In the genomic region with DNA sequence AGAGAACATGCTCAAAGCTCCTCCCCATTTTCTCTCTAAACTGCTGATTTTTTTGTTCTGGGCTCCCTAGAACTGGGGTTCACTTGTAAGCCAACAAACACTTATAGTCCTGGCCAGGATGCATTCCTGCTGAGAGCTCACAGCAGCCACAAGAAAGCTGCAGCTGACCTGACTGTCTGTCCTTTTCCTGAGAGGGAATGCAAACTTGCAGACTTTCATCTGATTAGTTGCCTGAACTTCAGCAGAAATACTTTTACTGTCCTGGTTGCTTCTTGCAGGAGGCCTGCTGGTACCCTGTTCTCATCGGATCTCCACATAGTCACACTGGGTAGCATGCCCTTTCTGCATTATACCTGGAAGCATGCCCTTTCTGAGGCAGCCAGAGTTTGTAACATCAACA, we compare ENCODE assay signal across 10 mouse cellular contexts.
DNase-seq lines count a peak whose midpoint lies in the region; ATAC-seq and TF ChIP-seq lines count a peak whose summit lies in the region.
"Had no signal": no experiment of that assay in that cellular context is flagged by ENCODE, and none has a peak within 500 bp of the region (broad histone marks: within the 10 kb centered on the region; RNA-seq: fewer than 3 reads in every experiment).

No protein-coding gene starts in this region.

- H3K9me3 ChIP-seq in kidney, embryonic 14.5 days (ENCODE audit: control insufficient read depth, low read length) = no peaks in the 10 kb centered on the region
- H3K9me3 ChIP-seq in forebrain, embryonic 11.5 days (ENCODE audit: control insufficient read depth, low read length) = no peaks in the 10 kb centered on the region
- H3K9me3 ChIP-seq in midbrain, postnatal 0 days (ENCODE audit: low read length) = no peaks in the 10 kb centered on the region

- no peaks in the 10 kb centered on the region for H3K36me3 ChIP-seq in kidney, embryonic 14.5 days (ENCODE audit: control insufficient read depth, insufficient read depth, low read length)
- H3K36me3 ChIP-seq in forebrain, embryonic 11.5 days (ENCODE audit: control insufficient read depth, insufficient read depth, low read length) = no peaks in the 10 kb centered on the region
- H3K36me3 ChIP-seq in midbrain, postnatal 0 days (ENCODE audit: insufficient read depth, low read length) = no peaks in the 10 kb centered on the region

- peaks cover 27% of the 10 kb centered on the region for H3K4me1 ChIP-seq in kidney, embryonic 14.5 days (ENCODE audit: control insufficient read depth, insufficient read depth, low read length)
- peaks cover 5% of the 10 kb centered on the region for H3K4me1 ChIP-seq in forebrain, embryonic 11.5 days (replicated peaks; ENCODE audit: control insufficient read depth, insufficient read depth, low read length)
- H3K4me1 ChIP-seq in midbrain, postnatal 0 days (ENCODE audit: insufficient read depth, low read length) = no peaks in the 10 kb centered on the region; the same call in 1 of the 2 replicates

- no peak overlapping the region for H3K9ac ChIP-seq in kidney, embryonic 14.5 days (ENCODE audit: low read depth, low read length)
- no peak overlapping the region for H3K9ac ChIP-seq in forebrain, embryonic 11.5 days (ENCODE audit: low read length)
- H3K9ac ChIP-seq in midbrain, postnatal 0 days (replicated peaks; ENCODE audit: low read length, poor library complexity, severe bottlenecking) = no peak overlapping the region

- peak; percentile 8; the same call in 1 of the 2 replicates for ATAC-seq in kidney, embryonic 14.5 days (ENCODE audit: low FRiP score, low TSS enrichment)
- ATAC-seq in forebrain, embryonic 11.5 days (replicated peaks; ENCODE audit: low FRiP score) = peak; percentile 19; the same call in 1 of the 2 replicates
- ATAC-seq in midbrain, postnatal 0 days (ENCODE audit: low FRiP score) = no peak

- no peak overlapping the region for H3K4me3 ChIP-seq in kidney, embryonic 14.5 days (ENCODE audit: low read length)
- no peak overlapping the region for H3K4me3 ChIP-seq in forebrain, embryonic 11.5 days (ENCODE audit: low read depth, low read length)
- H3K4me3 ChIP-seq in midbrain, postnatal 0 days (ENCODE audit: low read depth, low read length) = no peak overlapping the region

- no peak for TF ChIP-seq CTCF in midbrain, postnatal 0 days (IDR thresholded peaks at IDR 0.05)

- peak overlapping the region; percentile 84 for H3K27ac ChIP-seq in kidney, embryonic 14.5 days (ENCODE audit: low read depth, low read length)
- no peak overlapping the region for H3K27ac ChIP-seq in forebrain, embryonic 11.5 days (ENCODE audit: low read depth, low read length)
- no peak overlapping the region for H3K27ac ChIP-seq in midbrain, postnatal 0 days (ENCODE audit: low read depth, low read length)

- H3K27me3 ChIP-seq in kidney, embryonic 14.5 days (ENCODE audit: control insufficient read depth, insufficient read depth, low read length) = no peaks in the 10 kb centered on the region
- no peaks in the 10 kb centered on the region for H3K27me3 ChIP-seq in forebrain, embryonic 11.5 days (ENCODE audit: control insufficient read depth, insufficient read depth, low read length)
- no peaks in the 10 kb centered on the region for H3K27me3 ChIP-seq in midbrain, postnatal 0 days (ENCODE audit: insufficient read depth, low read length)

- no peak for DNase-seq in kidney, postnatal 36 days
- peak; percentile 28 for DNase-seq in embryo, embryonic 11 days
- DNase-seq in forebrain, embryonic 11.5 days (ENCODE audit: low spot score) = no peak
- DNase-seq in midbrain, postnatal 0 days (ENCODE audit: low spot score) = peak; percentile 18
- DNase-seq in MN1 (ENCODE audit: low spot score) (no peak), adipocyte (ENCODE audit: low spot score) (no peak)
- no peak for DNase-seq in adrenal gland, postnatal 36 days
- DNase-seq: cerebellum, adult 9-10 months; thymus, postnatal 25 days had no signal

- H3K4me2 ChIP-seq in kidney, embryonic 14.5 days (replicated peaks; ENCODE audit: low read depth, low read length) = no peak overlapping the region
- no peak overlapping the region for H3K4me2 ChIP-seq in forebrain, embryonic 11.5 days (ENCODE audit: low read depth, low read length, severe bottlenecking)
- no peak overlapping the region for H3K4me2 ChIP-seq in midbrain, postnatal 0 days (ENCODE audit: low read depth, low read length, poor library complexity, severe bottlenecking)

- 6% methylated on average over 1 of the region's 1 CpGs for WGBS in kidney, embryonic 14.5 days
- WGBS in forebrain, embryonic 11.5 days = 21% methylated on average over 1 of the region's 1 CpGs
- 22% methylated on average over 1 of the region's 1 CpGs for WGBS in midbrain, postnatal 0 days

Comparison
In these comparisons a context has a peak if more than half of its experiments do, and no peak if none do; other contexts are left out.
1. DNase-seq: peak in embryo, embryonic 11 days (single experiment) and midbrain, postnatal 0 days (single experiment); none in kidney, postnatal 36 days (0 of 2), forebrain, embryonic 11.5 days (single experiment), MN1 (single experiment), adrenal gland, postnatal 36 days (0 of 2) and adipocyte (single experiment).